Mouse (Mus musculus) gastrocnemius, adult 2 months (tissue): Measurements from ENCODE around the gene Tcte2. TPM values are rescaled to one million over a fixed set of nuclear protein-coding genes. Genes with fewer than 3 reads are reported as not detected.
"Not testable (repeated sequence)": the region's sequence is repeated elsewhere in the genome, so short reads cannot be mapped to it uniquely, and the experiment has no call there.

ENCODE experiments used
- DNase-seq: peaks from one replicate; pipeline ENCODE4 v3.0.0; 2022
- H3K27ac ChIP-seq: fragments of 200-600 bp; 2 replicates; pipeline ENCODE4 v1.8.1; 2022; ENCODE audit warnings: mild to moderate bottlenecking
- H3K4me3 ChIP-seq: fragments of 200-600 bp; 2 replicates; pipeline ENCODE4 v1.8.1; 2022; ENCODE audit warnings: mild to moderate bottlenecking, moderate library complexity
- CTCF ChIP-seq: fragments of 200-600 bp; IDR thresholded peaks from 2 replicates; pipeline ENCODE4 v1.8.1; 2022; ENCODE audit warnings: antibody characterized with exemption, mild to moderate bottlenecking, moderate library complexity
- intact Hi-C: fragments of 180-260 bp; cut with DNase I; formaldehyde crosslinking; loops from one replicate; pipeline ENCODE4 v1.15.1; 2025
- total RNA-seq, 2 experiments: library from RNA; stranded (reverse); gene quantifications; 2 replicates each; pipeline ENCODE4 v1.2.3; 2021

Gene Tcte2
- total RNA-seq, 2 experiments from 2014 or later: 1.7 TPM

GRCm38 (mm10) chr17:13683411-13684174, 78.0 kb downstream of the Tcte2 start:
- intact Hi-C loops: loop anchor here (2.0 to 5.0 kb wide), 2 partner anchors 15 to 149 kb away; no protein-coding TSS in a partner anchor
- peak; percentile 84 for DNase-seq
- H3K4me3 ChIP-seq: peak overlapping the region; percentile 72
- H3K27ac ChIP-seq: peak overlapping the region; percentile 91
- TF ChIP-seq CTCF: no peak

- intact Hi-C loops: loop anchor here (5.0 kb wide), 1 partner anchor 149 kb away; no protein-coding TSS in a partner anchor
- no peak for TF ChIP-seq CTCF
- Histone ChIP-seq H3K4me3 (peak overlapping the region; percentile 72), H3K27ac (peak overlapping the region; percentile 91)
- DNase-seq: no peak
Observed at GRCm38 (mm10) chr17:13683027-13683410, 78.6 kb downstream of the Tcte2 start.

- H3K27ac ChIP-seq: peak overlapping the region; percentile 91
- intact Hi-C loops: loop anchor here (5.0 kb wide), 1 partner anchor 150 kb away; no protein-coding TSS in a partner anchor
- no peak for TF ChIP-seq CTCF
- peak; percentile 50 for DNase-seq
- H3K4me3 ChIP-seq: peak overlapping the region; percentile 72
Observed at GRCm38 (mm10) chr17:13682378-13683026, 79.1 kb downstream of the Tcte2 start.

GRCm38 (mm10) chr17:13681686-13682085, 79.9 kb downstream of the Tcte2 start:
- Histone ChIP-seq H3K27ac (peak overlapping the region; percentile 91), H3K4me3 (peak overlapping the region; percentile 72)
- DNase-seq: no peak
- TF ChIP-seq CTCF: peak; percentile 42
- intact Hi-C loops: loop anchor here (5.0 kb wide), 1 partner anchor 151 kb away; no protein-coding TSS in a partner anchor

- peak overlapping the region; percentile 50 for H3K27ac ChIP-seq
- intact Hi-C loops: loop anchor here (5.0 kb wide), 1 partner anchor 151 kb away; no protein-coding TSS in a partner anchor
Observed at GRCm38 (mm10) chr17:13681126-13681525, 80.5 kb downstream of the Tcte2 start.

GRCm38 (mm10) chr17:13680318-13680717, 81.3 kb downstream of the Tcte2 start:
- Histone ChIP-seq H3K4me3 (no peak overlapping the region), H3K27ac (no peak overlapping the region)
- intact Hi-C loops: loop anchor here (5.0 kb wide), 1 partner anchor 152 kb away; no protein-coding TSS in a partner anchor
- no peak for TF ChIP-seq CTCF
- no peak for DNase-seq

More at GRCm38 (mm10) chr17:13681126-13681525, 80.5 kb downstream of the Tcte2 start:
- no peak for DNase-seq
- no peak for TF ChIP-seq CTCF
- peak overlapping the region; percentile 28; the same call in 1 of the 2 replicates for H3K4me3 ChIP-seq

GRCm38 (mm10) chr17:13679725-13680124, 81.9 kb downstream of the Tcte2 start:
- H3K27ac ChIP-seq: no peak overlapping the region
- TF ChIP-seq CTCF: no peak
- intact Hi-C loops: loop anchor here (5.0 kb wide), 1 partner anchor 153 kb away; no protein-coding TSS in a partner anchor
- no peak overlapping the region for H3K4me3 ChIP-seq
- no peak for DNase-seq

- Histone ChIP-seq H3K4me3 (no peak overlapping the region; the same call in 1 of the 2 replicates), H3K27ac (peak overlapping the region; percentile 21; the same call in 1 of the 2 replicates)
- DNase-seq: no peak
- intact Hi-C loops: no loop called here
- no peak for TF ChIP-seq CTCF
Observed at GRCm38 (mm10) chr17:13677225-13678148, 84.1 kb downstream of the Tcte2 start.

- H3K4me3 ChIP-seq, intact Hi-C loops, DNase-seq, H3K27ac ChIP-seq: not testable (repeated sequence)
Observed at GRCm38 (mm10) chr17:13676099-13676498, 85.5 kb downstream of the Tcte2 start.

GRCm38 (mm10) chr17:13675630-13676029, 86.0 kb downstream of the Tcte2 start:
- Histone ChIP-seq H3K4me3 (no peak overlapping the region), H3K27ac (no peak overlapping the region)
- TF ChIP-seq CTCF: no peak
- no peak for DNase-seq
- intact Hi-C loops: no loop called here

- H3K27ac ChIP-seq: 0 out of 2 replicates have a peak overlapping the region, but pooled peaks have one; percentile 12
- H3K4me3 ChIP-seq: no peak overlapping the region
- TF ChIP-seq CTCF: no peak
- DNase-seq: no peak
- intact Hi-C loops: no loop called here
Observed at GRCm38 (mm10) chr17:13674695-13675306, 86.8 kb downstream of the Tcte2 start.

- TF ChIP-seq CTCF: no peak
- Histone ChIP-seq H3K4me3 (no peak overlapping the region), H3K27ac (no peak overlapping the region)
- no peak for DNase-seq
- intact Hi-C loops: no loop called here
Observed at GRCm38 (mm10) chr17:13671732-13672131, 89.9 kb downstream of the Tcte2 start.
